Mouse (Mus musculus) intestine, embryonic 16.5 days (tissue): ENCODE measurements around the gene Neurod4. TPM values are rescaled to one million over a fixed set of nuclear protein-coding genes. Genes with fewer than 3 reads are reported as not detected.
"Not testable (repeated sequence)": the region's sequence is repeated elsewhere in the genome, so short reads cannot be mapped to it uniquely, and the experiment has no call there.

Source experiments
- ATAC-seq: fragments of 200-750 bp; cut with Nextera tagmentation; 2 replicates; pipeline ENCODE4 v1.8.0; 2017; ENCODE audit warnings: moderate TSS enrichment, moderate library complexity
- H3K27ac ChIP-seq: fragments of 300-500 bp; sonication (generic); 2 replicates; pipeline ENCODE4 v1.5.1; 2014; ENCODE audit warnings: mild to moderate bottlenecking, low read length
- H3K27me3 ChIP-seq: fragments of 300-500 bp; sonication (generic); replicated peaks from 2 replicates; pipeline ENCODE4 v1.6.1; 2014; ENCODE audit warnings: low read length, control low read depth, mixed read lengths; ENCODE audit not compliant: control insufficient read depth, insufficient read depth
- H3K36me3 ChIP-seq: fragments of 300-500 bp; sonication (generic); 2 replicates; pipeline ENCODE4 v1.6.1; 2014; ENCODE audit warnings: low read length, control low read depth; ENCODE audit not compliant: control insufficient read depth, insufficient read depth
- H3K4me1 ChIP-seq: fragments of 300-500 bp; sonication (generic); 2 replicates; pipeline ENCODE4 v1.6.1; 2014; ENCODE audit warnings: low read length, control low read depth, mixed read lengths; ENCODE audit not compliant: control insufficient read depth, insufficient read depth
- H3K4me2 ChIP-seq: fragments of 300-500 bp; sonication (generic); 2 replicates; pipeline ENCODE4 v1.6.1; 2014; ENCODE audit warnings: low read depth, low read length, control low read depth
- H3K4me3 ChIP-seq: fragments of 300-500 bp; sonication (generic); 2 replicates; pipeline ENCODE4 v1.5.1; 2014; ENCODE audit warnings: mild to moderate bottlenecking, low read length
- H3K9ac ChIP-seq: fragments of 300-500 bp; sonication (generic); 2 replicates; pipeline ENCODE4 v1.6.1; 2014; ENCODE audit warnings: low read depth, low read length
- H3K9me3 ChIP-seq: fragments of 300-500 bp; sonication (generic); 2 replicates; pipeline ENCODE4 v1.6.1; 2016; ENCODE audit warnings: low read length, control low read depth; ENCODE audit not compliant: control insufficient read depth
- WGBS: fragments of 180-500 bp; shearing (Covaris S2); extraction: QIAGEN DNeasy Blood & Tissue Kit; methylation state at CpG from one replicate; pipeline ENCODE4 v1.1.7; 2014; 5-methylcytosine and 5-hydroxymethylcytosine counted together
- polyA plus RNA-seq: library from polyadenylated mRNA; unstranded; fragments of >200 nt; fragmentation: Nextera tagmentation; extraction: Ambion mirVana; gene quantifications from 2 replicates; pipeline ENCODE4 v1.2.1, GENCODE M21; 2015

The Neurod4 gene
- polyA plus RNA-seq, 1 experiment from 2014 or later, result not detected

DNA sequence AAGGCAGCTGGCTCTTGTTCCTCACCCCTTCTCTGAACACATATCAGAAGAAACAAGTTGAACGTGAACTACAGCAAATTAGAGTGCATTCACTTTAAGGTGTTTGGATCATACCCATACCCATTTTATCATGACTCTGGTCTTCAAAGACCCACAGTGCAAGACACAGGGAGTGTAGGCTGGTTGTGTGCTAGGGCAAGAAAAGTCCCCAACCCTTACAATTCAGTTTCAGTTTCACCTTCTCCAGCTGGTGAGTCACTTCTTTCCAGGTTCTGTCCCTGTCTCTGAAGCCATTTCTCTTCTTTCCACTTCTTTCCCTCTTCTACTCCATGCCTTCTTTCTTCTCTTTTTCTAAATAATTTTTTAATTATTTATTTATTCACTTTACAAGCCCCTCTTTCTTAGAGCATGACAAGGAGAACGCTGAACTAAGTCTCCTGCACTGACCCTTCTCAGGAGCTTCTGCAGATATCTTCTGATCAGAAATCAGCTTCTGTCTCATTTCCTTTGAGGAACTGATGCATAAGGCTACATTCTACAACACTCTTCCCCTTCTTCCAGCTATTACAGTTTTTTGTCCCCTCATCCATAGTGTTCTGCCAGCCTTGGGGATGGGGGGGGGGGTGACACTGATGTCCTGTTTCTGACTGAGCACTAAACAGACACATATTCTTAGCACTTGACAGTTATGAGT is 31.6 kb upstream of the Neurod4 start:
- no peak overlapping the region for H3K4me3 ChIP-seq
- H3K27ac ChIP-seq, result no peak overlapping the region
- 82% methylated on average over 2 of the region's 2 CpGs for WGBS
- ATAC-seq, result no peak
- H3K4me2 ChIP-seq, result no peak overlapping the region
- no peaks in the 10 kb centered on the region for H3K27me3 ChIP-seq
- no peak overlapping the region for H3K9ac ChIP-seq
- no peaks in the 10 kb centered on the region for H3K4me1 ChIP-seq
- H3K9me3 ChIP-seq, result no peaks in the 10 kb centered on the region
- H3K36me3 ChIP-seq, result no peaks in the 10 kb centered on the region

DNA sequence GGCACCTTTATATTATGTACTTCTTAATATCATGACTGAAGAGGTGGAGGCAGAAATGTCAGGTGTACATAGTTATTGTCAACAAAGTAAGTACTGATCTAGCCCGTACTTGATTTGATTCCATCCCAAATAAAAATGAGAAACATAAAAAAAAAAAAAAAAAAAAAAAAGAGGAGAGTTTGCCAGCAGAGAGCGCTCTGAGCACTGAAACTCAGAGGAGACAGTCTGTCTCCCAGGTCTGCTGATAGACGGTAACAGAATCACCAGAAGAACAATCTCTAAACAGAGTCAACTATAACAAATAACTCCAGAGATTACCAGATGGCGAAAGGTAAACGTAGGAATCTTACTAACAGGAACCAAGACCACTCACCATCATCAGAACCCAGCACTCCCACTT is 24.1 kb upstream of the Neurod4 start:
- not testable (repeated sequence) for H3K9me3 ChIP-seq, H3K4me1 ChIP-seq, H3K27me3 ChIP-seq, H3K27ac ChIP-seq, H3K9ac ChIP-seq, H3K36me3 ChIP-seq, ATAC-seq, H3K4me2 ChIP-seq, H3K4me3 ChIP-seq
- 73% methylated on average over 3 of the region's 5 CpGs for WGBS

DNA sequence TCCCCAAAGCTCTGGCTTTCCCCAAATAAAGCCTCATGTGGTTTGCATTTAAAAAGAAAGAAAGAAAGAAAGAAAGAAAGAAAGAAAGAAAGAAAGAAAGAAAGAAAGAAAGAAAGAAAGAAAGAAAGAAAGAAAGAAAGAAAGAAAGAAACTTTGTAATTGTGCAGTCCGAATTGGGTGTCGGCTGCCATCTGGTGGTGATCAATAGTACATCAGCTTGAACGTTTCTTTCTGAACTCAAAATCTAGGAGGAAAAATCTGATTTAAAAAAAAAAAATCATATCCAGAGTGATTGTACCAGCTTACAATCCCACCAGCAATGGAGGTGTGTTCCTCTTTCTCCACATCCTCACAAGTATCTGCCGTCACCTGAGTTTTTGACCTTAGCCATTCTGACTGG is 18.7 kb upstream of the Neurod4 start:
- H3K27me3 ChIP-seq, H3K9me3 ChIP-seq, H3K4me3 ChIP-seq, H3K4me1 ChIP-seq, H3K9ac ChIP-seq, H3K36me3 ChIP-seq, H3K4me2 ChIP-seq, ATAC-seq, H3K27ac ChIP-seq: not testable (repeated sequence)
- WGBS, result 16% methylated on average over 4 of the region's 4 CpGs

DNA sequence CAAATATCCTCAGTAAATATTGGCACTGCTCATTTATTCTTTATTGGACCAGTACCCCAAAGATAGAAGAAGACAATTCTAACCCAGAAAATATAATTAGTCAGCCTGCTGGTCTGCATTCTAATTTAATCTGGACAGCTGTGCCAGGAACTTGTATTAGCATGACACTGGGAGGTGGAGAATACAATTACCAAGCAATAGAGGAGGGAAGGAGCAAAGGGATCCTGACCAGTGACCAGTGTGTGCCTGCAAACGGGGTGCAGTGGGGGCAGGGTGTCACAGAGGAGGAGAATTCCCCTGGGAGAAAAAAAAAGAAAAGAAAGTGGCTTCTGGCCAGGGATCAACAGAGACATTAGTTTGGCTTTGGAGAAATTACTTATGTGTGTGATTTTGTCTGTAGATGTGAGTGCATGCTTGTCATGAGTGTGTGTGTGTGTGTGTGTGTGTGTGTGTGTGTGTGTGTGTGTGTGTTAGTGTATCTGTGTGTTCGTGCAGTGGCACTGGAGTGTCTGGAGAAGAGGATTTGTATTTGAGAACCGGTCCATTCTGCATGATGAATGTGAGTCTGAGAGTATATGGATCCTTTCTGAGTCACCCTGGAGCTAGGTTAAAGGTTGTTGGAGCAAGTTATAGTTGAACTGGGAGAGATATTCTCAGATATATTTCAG is 13.8 kb upstream of the Neurod4 start:
- H3K9me3 ChIP-seq, result no peaks in the 10 kb centered on the region
- no peaks in the 10 kb centered on the region for H3K36me3 ChIP-seq
- no peak overlapping the region for H3K4me2 ChIP-seq
- no peaks in the 10 kb centered on the region for H3K27me3 ChIP-seq
- H3K27ac ChIP-seq, result no peak overlapping the region
- no peak overlapping the region for H3K4me3 ChIP-seq
- no peak for ATAC-seq
- no peak overlapping the region for H3K9ac ChIP-seq
- H3K4me1 ChIP-seq, result no peaks in the 10 kb centered on the region
- 32% methylated on average over 3 of the region's 3 CpGs for WGBS

DNA sequence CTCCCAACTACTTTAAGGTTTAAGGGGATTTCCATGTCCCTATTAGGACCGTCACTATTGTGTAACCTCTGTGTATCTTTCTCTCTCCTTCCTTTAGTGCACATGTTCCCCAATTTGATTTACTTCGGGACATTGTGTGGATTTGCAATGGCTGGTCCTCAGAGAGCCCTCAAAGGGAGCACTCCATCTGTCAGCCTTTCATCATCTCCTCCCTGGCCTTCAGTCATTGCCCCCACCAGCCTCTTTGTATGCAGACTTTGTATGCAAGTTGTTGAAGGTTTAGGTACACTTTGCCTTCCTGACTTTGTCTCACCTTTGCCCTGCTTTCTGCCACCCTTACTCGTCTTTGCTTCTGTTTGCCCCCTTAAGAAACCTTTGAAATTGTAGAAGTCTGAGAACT is 8.0 kb upstream of the Neurod4 start:
- H3K9me3 ChIP-seq, result no peaks in the 10 kb centered on the region
- H3K27me3 ChIP-seq, result no peaks in the 10 kb centered on the region
- H3K27ac ChIP-seq, result no peak overlapping the region
- no peaks in the 10 kb centered on the region for H3K4me1 ChIP-seq
- H3K9ac ChIP-seq, result no peak overlapping the region
- H3K36me3 ChIP-seq, result no peaks in the 10 kb centered on the region
- no peak overlapping the region for H3K4me3 ChIP-seq
- WGBS, result 61% methylated on average over 3 of the region's 3 CpGs
- ATAC-seq, result no peak
- no peak overlapping the region for H3K4me2 ChIP-seq

DNA sequence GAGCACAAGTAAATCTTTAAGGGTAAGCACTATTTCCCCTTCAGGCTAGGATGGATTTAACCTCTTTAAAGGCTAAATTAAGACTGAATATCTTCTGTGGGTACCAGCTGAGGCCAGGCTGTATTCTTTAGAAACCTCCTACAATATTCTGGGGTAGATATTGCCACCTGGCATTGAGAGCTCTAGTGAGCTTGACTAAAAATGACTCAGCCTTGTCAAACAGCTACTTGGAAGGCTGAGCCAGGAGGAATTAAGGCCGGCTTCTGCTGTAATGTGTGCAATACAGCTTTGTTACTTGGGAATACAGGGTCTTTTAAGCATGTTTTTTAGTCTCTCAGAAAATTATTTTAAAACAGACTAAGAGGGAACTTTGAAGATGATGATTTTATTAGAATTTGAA is 7.2 kb upstream of the Neurod4 start:
- no peaks in the 10 kb centered on the region for H3K9me3 ChIP-seq
- H3K9ac ChIP-seq, result no peak overlapping the region
- ATAC-seq, result no peak
- no peak overlapping the region for H3K4me3 ChIP-seq
- H3K36me3 ChIP-seq, result no peaks in the 10 kb centered on the region
- WGBS, result 60% methylated on average over 1 of the region's 1 CpGs
- no peaks in the 10 kb centered on the region for H3K4me1 ChIP-seq
- no peak overlapping the region for H3K4me2 ChIP-seq
- no peak overlapping the region for H3K27ac ChIP-seq
- no peaks in the 10 kb centered on the region for H3K27me3 ChIP-seq

DNA sequence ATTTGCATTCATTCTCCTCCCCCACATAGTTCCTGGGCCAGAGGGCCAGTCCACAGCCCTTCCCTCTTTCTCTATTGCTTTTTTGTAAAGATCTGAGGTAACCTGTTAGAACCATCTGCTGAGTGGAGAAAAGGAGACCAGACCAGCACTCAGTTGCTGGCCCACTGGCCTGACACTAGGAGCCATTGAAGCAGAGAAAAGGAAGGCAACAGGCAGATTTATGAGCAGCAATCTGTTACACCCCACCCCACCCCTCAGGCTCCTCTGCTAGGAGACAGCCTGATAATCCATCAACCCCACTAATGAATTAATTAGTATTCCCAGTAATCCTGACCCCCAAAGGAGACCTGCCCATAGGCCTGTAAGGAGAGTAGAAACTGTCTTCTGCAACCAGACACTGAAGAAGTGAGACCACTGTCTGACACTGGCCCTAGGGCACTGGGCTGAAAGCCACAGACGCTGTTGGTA is 2.0 kb upstream of the Neurod4 start:
- Histone ChIP-seq H3K9ac (no peak overlapping the region), H3K4me1 (no peaks in the 10 kb centered on the region), H3K4me3 (no peak overlapping the region), H3K27me3 (no peaks in the 10 kb centered on the region), H3K36me3 (no peaks in the 10 kb centered on the region), H3K9me3 (no peaks in the 10 kb centered on the region), H3K27ac (no peak overlapping the region), H3K4me2 (no peak overlapping the region)
- ATAC-seq, result no peak
- 19% methylated on average over 1 of the region's 1 CpGs for WGBS

DNA sequence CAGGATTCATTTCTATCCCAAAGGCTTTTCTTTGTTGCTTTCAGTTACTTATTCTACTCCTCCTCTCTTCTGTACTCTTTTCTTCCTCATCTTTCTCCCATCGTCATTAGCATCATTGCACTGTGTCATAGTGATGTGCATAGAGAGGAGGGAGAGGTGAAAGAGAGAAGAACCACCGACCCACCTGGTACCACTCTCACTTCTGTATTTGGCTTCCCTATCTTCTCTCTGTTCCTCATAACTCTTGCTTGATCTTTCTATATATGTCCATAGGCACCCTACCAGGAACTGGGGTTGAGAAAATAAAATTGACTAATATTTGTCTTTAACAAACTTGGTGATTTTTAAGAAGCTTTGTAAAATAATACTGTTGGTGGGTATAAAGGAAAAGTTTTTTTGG is 3.5 kb downstream of the Neurod4 start:
- no peak overlapping the region for H3K27ac ChIP-seq
- no peak overlapping the region for H3K4me2 ChIP-seq
- no peak for ATAC-seq
- no peak overlapping the region for H3K9ac ChIP-seq
- H3K4me3 ChIP-seq, result no peak overlapping the region
- H3K4me1 ChIP-seq, result no peaks in the 10 kb centered on the region
- 86% methylated on average over 2 of the region's 2 CpGs for WGBS
- H3K36me3 ChIP-seq, result no peaks in the 10 kb centered on the region
- no peaks in the 10 kb centered on the region for H3K27me3 ChIP-seq
- no peaks in the 10 kb centered on the region for H3K9me3 ChIP-seq

DNA sequence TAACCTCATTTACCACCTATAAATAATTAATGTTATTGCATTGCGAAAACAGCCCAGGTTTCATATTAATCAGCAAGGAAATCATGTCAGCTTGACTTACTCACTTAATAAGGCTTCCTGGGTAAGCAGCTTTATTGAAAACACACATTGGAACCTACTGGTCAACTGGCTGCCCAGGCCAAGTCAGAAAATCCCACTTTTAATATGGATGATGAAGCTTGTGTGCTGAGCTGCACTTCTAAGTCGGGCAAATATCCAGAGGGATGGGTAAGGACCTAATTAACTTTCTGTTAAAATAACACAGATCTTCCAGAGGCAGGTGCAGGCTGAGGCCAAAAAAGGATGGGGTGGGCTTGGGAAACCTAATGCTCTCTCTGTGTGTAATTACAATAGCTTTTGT is 4.3 kb downstream of the Neurod4 start:
- no peaks in the 10 kb centered on the region for H3K27me3 ChIP-seq
- no peak overlapping the region for H3K4me3 ChIP-seq
- ATAC-seq, result no peak
- H3K9me3 ChIP-seq, result no peaks in the 10 kb centered on the region
- no peak overlapping the region for H3K4me2 ChIP-seq
- WGBS, result 68% methylated on average over 2 of the region's 2 CpGs
- H3K4me1 ChIP-seq, result no peaks in the 10 kb centered on the region
- no peaks in the 10 kb centered on the region for H3K36me3 ChIP-seq
- H3K27ac ChIP-seq, result no peak overlapping the region
- no peak overlapping the region for H3K9ac ChIP-seq

DNA sequence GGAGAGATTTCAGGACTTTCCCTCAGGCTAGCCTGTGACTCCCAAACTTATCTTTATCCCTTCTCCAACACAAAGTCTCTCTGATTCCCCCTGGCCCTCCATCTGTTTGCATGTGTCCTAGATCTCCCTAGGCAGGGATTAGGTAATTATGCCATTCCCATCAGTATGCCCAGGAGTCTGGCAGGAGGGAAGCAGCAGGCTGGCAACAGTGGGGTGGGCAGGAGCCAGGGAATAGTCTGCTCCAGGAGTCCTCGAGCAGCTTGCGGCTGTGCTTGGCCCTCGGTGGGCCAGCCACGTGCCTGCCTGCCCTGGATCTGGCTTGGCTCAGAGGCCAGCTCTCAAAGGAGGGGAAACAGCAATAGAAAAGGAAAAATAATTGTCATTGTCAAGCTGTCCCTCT is 16.8 kb downstream of the Neurod4 start:
- Histone ChIP-seq H3K9ac (no peak overlapping the region), H3K4me3 (no peak overlapping the region), H3K4me1 (no peaks in the 10 kb centered on the region), H3K4me2 (no peak overlapping the region), H3K27me3 (no peaks in the 10 kb centered on the region), H3K27ac (no peak overlapping the region), H3K9me3 (no peaks in the 10 kb centered on the region), H3K36me3 (no peaks in the 10 kb centered on the region)
- WGBS, result 58% methylated on average over 4 of the region's 4 CpGs
- ATAC-seq, result no peak
